Mouse (Mus musculus): ENCODE data around the gene Suv39h2.
A peak's percentile ranks its signal among the peaks of the same experiment; 100 is the strongest.

The Suv39h2 gene

GRCm38 (mm10) chr2:3474861-3475283, at the start of gene Suv39h2:
Gene Suv39h2 (minus strand): TSS chr2:3475031.
- DNase-seq (ENCODE audit: low spot score): peak; percentile 98

- DNase-seq (ENCODE audit: low spot score): no peak
These were observed 47.7 kb upstream of the Suv39h2 start for GRCm38 (mm10) chr2:3522558-3522957.

GRCm38 (mm10) chr2:3512552-3513454, 38.0 kb upstream of the Suv39h2 start, which contains the start of the genes Gm45902, Hspa14 and Cdnf:
Gene Gm45902 (minus strand): TSS chr2:3512790.
Gene Hspa14 (minus strand): TSS chr2:3512814.
Gene Cdnf (plus strand): TSS chr2:3513030.
- DNase-seq (ENCODE audit: low spot score): peak; percentile 91

- DNase-seq (ENCODE audit: low spot score): no peak
These were observed 37.2 kb upstream of the Suv39h2 start for GRCm38 (mm10) chr2:3512076-3512475.

GRCm38 (mm10) chr2:3500886-3501285, 26.1 kb upstream of the Suv39h2 start:
- no peak for DNase-seq (ENCODE audit: low spot score)

- DNase-seq (ENCODE audit: low spot score): no peak
These were observed 24.7 kb upstream of the Suv39h2 start for GRCm38 (mm10) chr2:3499543-3499942.

- no peak for DNase-seq (ENCODE audit: low spot score)
These were observed 19.1 kb upstream of the Suv39h2 start for GRCm38 (mm10) chr2:3493833-3494409.

- no peak for DNase-seq (ENCODE audit: low spot score)
These were observed 15.0 kb upstream of the Suv39h2 start for GRCm38 (mm10) chr2:3489816-3490215.

- no peak for DNase-seq (ENCODE audit: low spot score)
These were observed 5.4 kb upstream of the Suv39h2 start for GRCm38 (mm10) chr2:3480239-3480638.

GRCm38 (mm10) chr2:3475746-3476251, 968 bp upstream of the Suv39h2 start:
- DNase-seq (ENCODE audit: low spot score): no peak

- peak; percentile 31 for DNase-seq (ENCODE audit: low spot score)
These were observed 448 bp downstream of the Suv39h2 start for GRCm38 (mm10) chr2:3474361-3474805.

- no peak for DNase-seq (ENCODE audit: low spot score)
These were observed 940 bp downstream of the Suv39h2 start for GRCm38 (mm10) chr2:3473891-3474290.

- no peak for DNase-seq (ENCODE audit: low spot score)
These were observed 18.2 kb downstream of the Suv39h2 start for GRCm38 (mm10) chr2:3456590-3456989.

GRCm38 (mm10) chr2:3453096-3453495, 21.7 kb downstream of the Suv39h2 start:
- no peak for DNase-seq (ENCODE audit: low spot score)

- DNase-seq (ENCODE audit: low spot score): no peak
These were observed 25.4 kb downstream of the Suv39h2 start for GRCm38 (mm10) chr2:3449431-3449830.

- DNase-seq (ENCODE audit: low spot score): no peak
These were observed 28.8 kb downstream of the Suv39h2 start for GRCm38 (mm10) chr2:3445984-3446383.

- no peak for DNase-seq (ENCODE audit: low spot score)
These were observed 30.6 kb downstream of the Suv39h2 start for GRCm38 (mm10) chr2:3444206-3444605.

- DNase-seq (ENCODE audit: low spot score): no peak
These were observed 36.9 kb downstream of the Suv39h2 start for GRCm38 (mm10) chr2:3437956-3438355.

- no peak for DNase-seq (ENCODE audit: low spot score)
These were observed 39.3 kb downstream of the Suv39h2 start for GRCm38 (mm10) chr2:3435369-3436061.

- DNase-seq (ENCODE audit: low spot score): no peak
These were observed 43.9 kb downstream of the Suv39h2 start for GRCm38 (mm10) chr2:3430956-3431355.

GRCm38 (mm10) chr2:3424579-3424910, 50.3 kb downstream of the Suv39h2 start:
- no peak for DNase-seq (ENCODE audit: low spot score)

- peak; percentile 71 for DNase-seq (ENCODE audit: low spot score)
These were observed 50.8 kb downstream of the Suv39h2 start, which contains the start of gene Dclre1c for GRCm38 (mm10) chr2:3423841-3424578. Gene Dclre1c (plus strand): TSS chr2:3424131.
